Mouse (Mus musculus) C2C12 (cell line): Measurements from ENCODE around the gene Rps21.

Experiments used
- CTCF ChIP-seq: IDR thresholded peaks from one replicate; pipeline ENCODE4 v1.5.1; 2011; ENCODE audit not compliant: control insufficient read depth, insufficient read depth, insufficient read length
- MYOD1 ChIP-seq: IDR thresholded peaks from one replicate; pipeline ENCODE4 v1.6.1; 2011; ENCODE audit warnings: low read depth; ENCODE audit not compliant: control insufficient read depth, insufficient read length

- TF ChIP-seq CTCF (peak; percentile 46), MYOD1 (no peak)
These were observed 18.7 kb downstream of the Rps21 start for GRCm38 (mm10) chr2:180275836-180276235.
